Mouse (Mus musculus): Measurements from ENCODE around the gene Srsf5. TPM values are rescaled to one million over a fixed set of nuclear protein-coding genes. Genes with fewer than 3 reads are reported as not detected.

The Srsf5 gene
- polyA plus RNA-seq, 1 experiment from 2014 or later: 426 TPM

GRCm38 (mm10) chr12:80982326-80982725 is 37.0 kb downstream of the Srsf5 start:
- Histone ChIP-seq H3K4me2 (ENCODE audit: low read length) (no peak overlapping the region), H3K36me3 (ENCODE audit: control insufficient read depth, insufficient read depth, low read length) (no peaks in the 10 kb centered on the region), H3K27me3 (ENCODE audit: control insufficient read depth, insufficient read depth, low read depth, low read length) (no peaks in the 10 kb centered on the region), H3K9ac (ENCODE audit: low read depth, low read length) (no peak overlapping the region), H3K27ac (ENCODE audit: low read length) (no peak overlapping the region), H3K4me1 (ENCODE audit: control insufficient read depth, insufficient read depth, low read length) (no peaks in the 10 kb centered on the region), H3K9me3 (replicated peaks; ENCODE audit: control insufficient read depth, low read length, poor library complexity, severe bottlenecking) (no peaks in the 10 kb centered on the region), H3K4me3 (ENCODE audit: low read depth, low read length) (no peak overlapping the region)
- under 1% methylated on average over 7 of the region's 7 CpGs for WGBS
- no peak for ATAC-seq

GRCm38 (mm10) chr12:80983695-80984094 is 38.4 kb downstream of the Srsf5 start:
- Histone ChIP-seq H3K4me2 (ENCODE audit: low read length) (no peak overlapping the region), H3K4me1 (ENCODE audit: control insufficient read depth, insufficient read depth, low read length) (no peaks in the 10 kb centered on the region), H3K27ac (ENCODE audit: low read length) (no peak overlapping the region), H3K9ac (ENCODE audit: low read depth, low read length) (no peak overlapping the region), H3K4me3 (ENCODE audit: low read depth, low read length) (no peak overlapping the region), H3K9me3 (replicated peaks; ENCODE audit: control insufficient read depth, low read length, poor library complexity, severe bottlenecking) (no peaks in the 10 kb centered on the region), H3K27me3 (ENCODE audit: control insufficient read depth, insufficient read depth, low read depth, low read length) (no peaks in the 10 kb centered on the region), H3K36me3 (ENCODE audit: control insufficient read depth, insufficient read depth, low read length) (no peaks in the 10 kb centered on the region)
- WGBS: 83% methylated on average over 9 of the region's 9 CpGs
- ATAC-seq: no peak

- no peak for ATAC-seq
- no peak overlapping the region for H3K27ac ChIP-seq (ENCODE audit: low read length)
- H3K4me1 ChIP-seq (ENCODE audit: control insufficient read depth, insufficient read depth, low read length): no peaks in the 10 kb centered on the region
- H3K9me3 ChIP-seq (replicated peaks; ENCODE audit: control insufficient read depth, low read length, poor library complexity, severe bottlenecking): no peaks in the 10 kb centered on the region
- WGBS: 89% methylated on average over 4 of the region's 4 CpGs
- H3K4me2 ChIP-seq (ENCODE audit: low read length): no peak overlapping the region
- no peaks in the 10 kb centered on the region for H3K27me3 ChIP-seq (ENCODE audit: control insufficient read depth, insufficient read depth, low read depth, low read length)
- no peak overlapping the region for H3K4me3 ChIP-seq (ENCODE audit: low read depth, low read length)
- H3K36me3 ChIP-seq (ENCODE audit: control insufficient read depth, insufficient read depth, low read length): no peaks in the 10 kb centered on the region
- no peak overlapping the region for H3K9ac ChIP-seq (ENCODE audit: low read depth, low read length)
Measured at GRCm38 (mm10) chr12:80986628-80987027, 41.3 kb downstream of the Srsf5 start.

- Histone ChIP-seq H3K4me1 (ENCODE audit: control insufficient read depth, insufficient read depth, low read length) (no peaks in the 10 kb centered on the region), H3K4me2 (ENCODE audit: low read length) (no peak overlapping the region), H3K36me3 (ENCODE audit: control insufficient read depth, insufficient read depth, low read length) (no peaks in the 10 kb centered on the region), H3K27me3 (ENCODE audit: control insufficient read depth, insufficient read depth, low read depth, low read length) (no peaks in the 10 kb centered on the region), H3K9ac (ENCODE audit: low read depth, low read length) (no peak overlapping the region), H3K4me3 (ENCODE audit: low read depth, low read length) (no peak overlapping the region), H3K9me3 (replicated peaks; ENCODE audit: control insufficient read depth, low read length, poor library complexity, severe bottlenecking) (no peaks in the 10 kb centered on the region), H3K27ac (ENCODE audit: low read length) (no peak overlapping the region)
- no peak for ATAC-seq
- 85% methylated on average over 3 of the region's 3 CpGs for WGBS
Measured at GRCm38 (mm10) chr12:80988286-80988685, 43.0 kb downstream of the Srsf5 start.

GRCm38 (mm10) chr12:80990901-80991445 is 45.7 kb downstream of the Srsf5 start:
- no peak overlapping the region for H3K4me2 ChIP-seq (ENCODE audit: low read length)
- H3K36me3 ChIP-seq (ENCODE audit: control insufficient read depth, insufficient read depth, low read length): no peaks in the 10 kb centered on the region
- H3K27ac ChIP-seq (ENCODE audit: low read length): no peak overlapping the region
- H3K27me3 ChIP-seq (ENCODE audit: control insufficient read depth, insufficient read depth, low read depth, low read length): no peaks in the 10 kb centered on the region
- H3K9ac ChIP-seq (ENCODE audit: low read depth, low read length): no peak overlapping the region
- H3K4me3 ChIP-seq (ENCODE audit: low read depth, low read length): no peak overlapping the region
- 44% methylated on average over 13 of the region's 13 CpGs for WGBS
- no peaks in the 10 kb centered on the region for H3K9me3 ChIP-seq (replicated peaks; ENCODE audit: control insufficient read depth, low read length, poor library complexity, severe bottlenecking)
- ATAC-seq: no peak
- H3K4me1 ChIP-seq (ENCODE audit: control insufficient read depth, insufficient read depth, low read length): no peaks in the 10 kb centered on the region

- no peaks in the 10 kb centered on the region for H3K36me3 ChIP-seq (ENCODE audit: control insufficient read depth, insufficient read depth, low read length)
Measured at GRCm38 (mm10) chr12:80991806-80992205, 46.5 kb downstream of the Srsf5 start.

GRCm38 (mm10) chr12:80992540-80993122 is 47.3 kb downstream of the Srsf5 start:
- H3K4me3 ChIP-seq (ENCODE audit: low read depth, low read length): no peak overlapping the region
- H3K27ac ChIP-seq (ENCODE audit: low read length): no peak overlapping the region
- no peaks in the 10 kb centered on the region for H3K36me3 ChIP-seq (ENCODE audit: control insufficient read depth, insufficient read depth, low read length)
- no peak for ATAC-seq
- no peaks in the 10 kb centered on the region for H3K4me1 ChIP-seq (ENCODE audit: control insufficient read depth, insufficient read depth, low read length)
- H3K4me2 ChIP-seq (ENCODE audit: low read length): no peak overlapping the region
- no peaks in the 10 kb centered on the region for H3K9me3 ChIP-seq (replicated peaks; ENCODE audit: control insufficient read depth, low read length, poor library complexity, severe bottlenecking)
- no peaks in the 10 kb centered on the region for H3K27me3 ChIP-seq (ENCODE audit: control insufficient read depth, insufficient read depth, low read depth, low read length)
- 78% methylated on average over 8 of the region's 8 CpGs for whole genome bisulfite sequencing
- H3K9ac ChIP-seq (ENCODE audit: low read depth, low read length): no peak overlapping the region

More at GRCm38 (mm10) chr12:80991806-80992205, 46.5 kb downstream of the Srsf5 start:
- Histone ChIP-seq H3K9me3 (replicated peaks; ENCODE audit: control insufficient read depth, low read length, poor library complexity, severe bottlenecking) (no peaks in the 10 kb centered on the region), H3K9ac (ENCODE audit: low read depth, low read length) (no peak overlapping the region), H3K27ac (ENCODE audit: low read length) (no peak overlapping the region), H3K4me2 (ENCODE audit: low read length) (no peak overlapping the region), H3K27me3 (ENCODE audit: control insufficient read depth, insufficient read depth, low read depth, low read length) (no peaks in the 10 kb centered on the region), H3K4me1 (ENCODE audit: control insufficient read depth, insufficient read depth, low read length) (no peaks in the 10 kb centered on the region), H3K4me3 (ENCODE audit: low read depth, low read length) (no peak overlapping the region)
- ATAC-seq: no peak
- WGBS: 87% methylated on average over 10 of the region's 10 CpGs

GRCm38 (mm10) chr12:80993773-80994172 is 48.5 kb downstream of the Srsf5 start:
- Histone ChIP-seq H3K4me1 (ENCODE audit: control insufficient read depth, insufficient read depth, low read length) (0 out of 2 replicates have a peak, but pooled peaks cover 2% of the 10 kb centered on the region), H3K27ac (ENCODE audit: low read length) (no peak overlapping the region), H3K4me2 (ENCODE audit: low read length) (no peak overlapping the region), H3K4me3 (ENCODE audit: low read depth, low read length) (no peak overlapping the region), H3K9ac (ENCODE audit: low read depth, low read length) (no peak overlapping the region), H3K27me3 (ENCODE audit: control insufficient read depth, insufficient read depth, low read depth, low read length) (no peaks in the 10 kb centered on the region), H3K9me3 (replicated peaks; ENCODE audit: control insufficient read depth, low read length, poor library complexity, severe bottlenecking) (no peaks in the 10 kb centered on the region), H3K36me3 (ENCODE audit: control insufficient read depth, insufficient read depth, low read length) (no peaks in the 10 kb centered on the region)
- ATAC-seq: no peak
- 86% methylated on average over 1 of the region's 1 CpGs for WGBS

- WGBS: 91% methylated on average over 4 of the region's 4 CpGs
- no peak overlapping the region for H3K27ac ChIP-seq (ENCODE audit: low read length)
- no peaks in the 10 kb centered on the region; the same call in 1 of the 2 replicates for H3K27me3 ChIP-seq (ENCODE audit: control insufficient read depth, insufficient read depth, low read depth, low read length)
- ATAC-seq: no peak
- no peak overlapping the region for H3K4me2 ChIP-seq (ENCODE audit: low read length)
- H3K4me3 ChIP-seq (ENCODE audit: low read depth, low read length): no peak overlapping the region
- no peaks in the 10 kb centered on the region for H3K9me3 ChIP-seq (replicated peaks; ENCODE audit: control insufficient read depth, low read length, poor library complexity, severe bottlenecking)
- no peak overlapping the region for H3K9ac ChIP-seq (ENCODE audit: low read depth, low read length)
- no peaks in the 10 kb centered on the region for H3K36me3 ChIP-seq (ENCODE audit: control insufficient read depth, insufficient read depth, low read length)
- H3K4me1 ChIP-seq (ENCODE audit: control insufficient read depth, insufficient read depth, low read length): 0 out of 2 replicates have a peak, but pooled peaks cover 2% of the 10 kb centered on the region
Measured at GRCm38 (mm10) chr12:80995326-80995725, 50.0 kb downstream of the Srsf5 start.
